Mouse (Mus musculus) heart, postnatal 10 days (tissue): ENCODE data around the gene Gm36210. TPM values are rescaled to one million over a fixed set of nuclear protein-coding genes. Genes with fewer than 3 reads are reported as not detected.

ENCODE experiments used
- DNase-seq, 2 experiments: peaks; one replicate each; pipeline ENCODE4 v3.0.0; 2021
- intact Hi-C: fragments of 180-260 bp; cut with DNase I; formaldehyde crosslinking; loops from one replicate; pipeline ENCODE4 v1.15.1; 2025
- total RNA-seq, 2 experiments: library from RNA; stranded (reverse); gene quantifications; 2 replicates each; pipeline ENCODE4 v1.2.3; 2021

The Gm36210 gene
- not detected for total RNA-seq

GRCm38 (mm10) chr7:4906466-4906950 is at the start of gene Gm36210:
Gene Gm36210, minus strand, starts transcription at chr7:4906516.
- intact Hi-C loops, result no loop called here
- DNase-seq, result no peak

- DNase-seq, result peak; percentile 46 to 47
- intact Hi-C loops, result no loop called here
Measured at GRCm38 (mm10) chr7:4953815-4954445, 47.6 kb upstream of the Gm36210 start.

- intact Hi-C loops, result no loop called here
- DNase-seq, result peak; percentile 60 to 67
Measured at GRCm38 (mm10) chr7:4950561-4951342, 44.4 kb upstream of the Gm36210 start.

GRCm38 (mm10) chr7:4948386-4948785 is 42.1 kb upstream of the Gm36210 start:
- no peak for DNase-seq
- intact Hi-C loops, result no loop called here

GRCm38 (mm10) chr7:4947855-4948254 is 41.5 kb upstream of the Gm36210 start:
- peak; percentile 72 to 74 for DNase-seq
- intact Hi-C loops, result no loop called here

GRCm38 (mm10) chr7:4943223-4943815 is 37.0 kb upstream of the Gm36210 start:
- DNase-seq, result peak; percentile 94 to 97
- intact Hi-C loops, result loop anchor here (1.0 to 5.0 kb wide), 4 partner anchors 20 to 184 kb away; partner anchors contain the start of gene Rasl2-9

GRCm38 (mm10) chr7:4942673-4943072 is 36.4 kb upstream of the Gm36210 start:
- DNase-seq, result no peak
- intact Hi-C loops, result loop anchor here (1.0 to 5.0 kb wide), 4 partner anchors 21 to 185 kb away; partner anchors contain the start of gene Rasl2-9

GRCm38 (mm10) chr7:4940068-4940479 is 33.8 kb upstream of the Gm36210 start:
- DNase-seq, result peak; percentile 83 to 92
- intact Hi-C loops, result loop anchor here (1.0 to 5.0 kb wide), 5 partner anchors 29 to 383 kb away; partner anchors contain the start of gene Rasl2-9

GRCm38 (mm10) chr7:4938456-4938855 is 32.1 kb upstream of the Gm36210 start:
- intact Hi-C loops, result loop anchor here (2.0 kb wide), 1 partner anchor 72 kb away; no protein-coding TSS in a partner anchor

GRCm38 (mm10) chr7:4937392-4937791 is 31.1 kb upstream of the Gm36210 start:
- DNase-seq, result no peak
- intact Hi-C loops, result no loop called here

More at GRCm38 (mm10) chr7:4938456-4938855, 32.1 kb upstream of the Gm36210 start:
- peak; percentile 77 to 84 for DNase-seq

GRCm38 (mm10) chr7:4936832-4937231 is 30.5 kb upstream of the Gm36210 start:
- DNase-seq, result no peak
- intact Hi-C loops, result no loop called here

- no peak for DNase-seq
- intact Hi-C loops, result no loop called here
Measured at GRCm38 (mm10) chr7:4934160-4934914, 28.0 kb upstream of the Gm36210 start.

GRCm38 (mm10) chr7:4933103-4933502 is 26.8 kb upstream of the Gm36210 start:
- no peak for DNase-seq
- intact Hi-C loops, result no loop called here

GRCm38 (mm10) chr7:4928323-4928722 is 22.0 kb upstream of the Gm36210 start:
- no peak for DNase-seq
- intact Hi-C loops, result no loop called here

GRCm38 (mm10) chr7:4927711-4928110 is 21.4 kb upstream of the Gm36210 start:
- DNase-seq, result peak in 1 of 2 experiments; percentile 48
- intact Hi-C loops, result no loop called here

- DNase-seq, result no peak
- intact Hi-C loops, result no loop called here
Measured at GRCm38 (mm10) chr7:4926849-4927248, 20.5 kb upstream of the Gm36210 start.

GRCm38 (mm10) chr7:4925441-4926381 is 19.4 kb upstream of the Gm36210 start, which contains the start of gene Ssc5d:
Gene Ssc5d, plus strand, starts transcription at chr7:4925785.
- intact Hi-C loops, result loop anchor here (1.0 kb wide), 1 partner anchor 14 kb away; no protein-coding TSS in a partner anchor

GRCm38 (mm10) chr7:4924891-4925301 is 18.6 kb upstream of the Gm36210 start:
- intact Hi-C loops, result loop anchor here (1.0 kb wide), 1 partner anchor 14 kb away; no protein-coding TSS in a partner anchor

More at GRCm38 (mm10) chr7:4925441-4926381, 19.4 kb upstream of the Gm36210 start, which contains the start of gene Ssc5d:
- DNase-seq, result peak; percentile 72 to 73

GRCm38 (mm10) chr7:4924483-4924882 is 18.2 kb upstream of the Gm36210 start:
- intact Hi-C loops, result no loop called here
- DNase-seq, result peak in 1 of 2 experiments; percentile 34

More at GRCm38 (mm10) chr7:4924891-4925301, 18.6 kb upstream of the Gm36210 start:
- DNase-seq, result peak; percentile 70 to 79
